Mouse (Mus musculus): ENCODE data around the gene Rack1. TPM values are rescaled to one million over a fixed set of nuclear protein-coding genes. Genes with fewer than 3 reads are reported as not detected.

The Rack1 gene
- polyA plus RNA-seq, 1 experiment from 2014 or later = 768 TPM

DNA sequence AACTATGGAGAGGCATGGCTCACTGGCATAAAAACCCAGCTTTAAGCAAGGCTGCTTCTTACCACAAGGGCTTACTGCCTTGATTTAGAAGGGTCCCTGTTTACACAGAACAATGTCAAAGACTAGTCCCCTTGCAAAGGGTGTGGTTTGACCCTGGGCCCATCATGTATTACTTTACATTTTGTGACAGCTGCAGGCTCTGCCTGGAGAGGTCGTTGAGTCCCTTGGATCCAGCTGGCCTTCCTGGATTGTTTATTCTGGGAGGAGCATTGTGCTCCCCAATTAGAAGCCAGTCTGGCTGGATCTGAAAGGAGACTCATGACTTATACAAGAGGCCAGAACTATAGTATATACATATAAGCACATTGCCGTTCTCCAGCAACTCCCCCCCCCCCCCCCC is 50.1 kb downstream of the Rack1 start:
- H3K4me3 ChIP-seq = no peak overlapping the region
- no peak overlapping the region for H3K9ac ChIP-seq
- 53% methylated on average over 2 of the region's 2 CpGs for WGBS (ENCODE audit: insufficient replicate concordance)
- H3K4me2 ChIP-seq = no peak overlapping the region
- H3K27ac ChIP-seq = no peak overlapping the region
- no peaks in the 10 kb centered on the region for H3K36me3 ChIP-seq
- H3K27me3 ChIP-seq (replicated peaks) = peaks cover 34% of the 10 kb centered on the region
- H3K4me1 ChIP-seq = peaks cover 29% of the 10 kb centered on the region
- H3K9me3 ChIP-seq (replicated peaks) = no peaks in the 10 kb centered on the region
- ATAC-seq = no peak

DNA sequence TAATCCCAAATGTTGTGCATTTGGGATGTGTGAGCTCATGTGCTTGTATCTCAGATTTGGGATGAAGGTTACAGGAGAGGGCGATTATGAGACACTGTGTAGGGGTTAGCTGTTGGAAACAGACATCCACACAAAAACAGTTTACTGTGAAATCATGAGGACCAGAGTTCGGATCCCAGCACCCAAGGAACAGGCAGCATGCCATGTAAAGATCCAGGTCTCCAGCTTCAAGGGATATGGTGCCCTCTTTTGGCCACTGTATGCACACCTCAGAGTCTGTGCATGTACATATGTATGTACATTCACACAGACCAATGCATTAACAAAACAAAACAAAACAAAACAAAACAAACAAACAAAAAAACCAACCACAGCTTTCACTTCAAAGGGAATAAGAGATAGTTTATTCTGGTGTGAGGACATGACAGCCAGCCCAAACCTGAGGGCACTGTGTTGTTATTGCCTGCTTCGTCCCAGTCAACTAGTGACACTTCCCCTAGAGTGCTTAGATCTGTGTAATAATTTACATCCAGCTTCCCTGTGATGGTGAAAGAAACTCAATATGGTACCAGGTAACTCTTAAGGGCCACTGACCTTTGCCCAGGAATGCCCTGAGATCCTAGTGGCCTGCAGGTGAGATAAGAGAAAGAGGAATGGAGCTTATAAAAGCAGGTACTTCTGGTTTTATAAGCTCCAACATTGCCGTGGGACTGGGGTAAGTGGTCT is 51.3 kb downstream of the Rack1 start:
- no peaks in the 10 kb centered on the region for H3K36me3 ChIP-seq
- H3K9me3 ChIP-seq (replicated peaks) = no peaks in the 10 kb centered on the region
- no peak for ATAC-seq
- peaks cover 35% of the 10 kb centered on the region for H3K4me1 ChIP-seq
- H3K9ac ChIP-seq = no peak overlapping the region
- no peak overlapping the region for H3K4me2 ChIP-seq
- peaks cover 30% of the 10 kb centered on the region for H3K27me3 ChIP-seq (replicated peaks)
- no peak overlapping the region for H3K4me3 ChIP-seq
- 72% methylated on average over 4 of the region's 4 CpGs for WGBS (ENCODE audit: insufficient replicate concordance)
- no peak overlapping the region for H3K27ac ChIP-seq

DNA sequence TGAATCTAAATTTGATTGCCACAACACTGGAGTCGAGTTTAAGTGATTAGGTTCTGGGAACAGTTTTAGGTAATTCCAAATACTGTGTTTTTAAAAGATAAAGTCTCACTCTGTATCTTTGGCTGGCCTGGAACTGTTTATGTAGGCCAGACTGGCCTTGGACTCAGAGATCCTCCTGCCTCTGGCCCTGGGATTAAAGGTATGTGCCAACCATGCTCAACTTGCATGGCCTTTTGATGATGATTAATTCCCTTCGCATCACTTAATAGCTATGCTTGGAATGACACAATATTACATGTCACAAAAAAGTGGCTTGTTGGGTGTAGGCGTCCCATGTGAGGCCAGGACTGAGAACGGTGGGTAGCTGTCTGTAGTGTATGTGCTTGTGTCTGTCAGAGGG is 52.1 kb downstream of the Rack1 start:
- Histone ChIP-seq H3K9ac (no peak overlapping the region), H3K27me3 (replicated peaks) (peaks cover 30% of the 10 kb centered on the region)
- WGBS (ENCODE audit: insufficient replicate concordance) = 73% methylated on average over 4 of the region's 4 CpGs

DNA sequence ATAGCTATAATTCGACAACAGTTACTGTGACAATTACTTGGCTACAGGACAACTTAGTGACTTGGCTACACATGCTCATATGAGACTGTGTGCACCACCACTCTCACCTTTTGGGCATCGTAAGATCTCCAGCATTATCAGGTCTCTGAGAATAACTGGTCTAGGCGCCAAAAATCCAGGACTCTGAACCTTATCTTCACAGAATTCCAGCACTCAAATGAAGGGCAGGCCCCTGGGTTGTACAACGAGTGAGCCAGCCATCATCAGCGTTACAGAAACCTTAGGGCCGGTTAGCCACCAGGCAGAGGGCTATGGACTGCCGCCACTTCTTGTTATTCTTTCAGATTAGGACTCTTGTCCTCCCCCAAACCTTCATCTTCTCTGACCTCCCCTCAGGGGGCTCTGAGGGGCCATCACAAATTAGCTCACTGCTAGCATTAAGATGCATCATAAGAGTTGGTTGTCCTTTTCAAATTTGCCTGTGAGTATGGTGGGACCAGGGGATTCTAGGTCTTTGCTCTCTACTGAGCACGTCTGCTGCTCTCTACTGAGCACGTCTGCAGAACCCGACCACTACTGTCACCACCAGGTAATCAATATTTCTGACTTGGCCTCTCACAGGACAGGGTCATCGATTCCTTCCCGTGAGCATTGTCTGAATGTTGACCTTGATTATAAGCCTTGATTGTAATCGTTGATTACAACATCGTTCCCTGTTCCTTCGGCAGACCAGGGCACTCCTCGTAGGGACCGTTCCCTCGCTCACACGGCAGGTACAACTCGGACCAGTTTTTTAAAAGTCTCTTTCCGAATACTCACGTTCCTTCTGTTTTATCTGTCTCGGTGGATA is 52.7 kb downstream of the Rack1 start:
- ATAC-seq = peak; percentile 14
- H3K36me3 ChIP-seq = no peaks in the 10 kb centered on the region
- H3K9me3 ChIP-seq (replicated peaks) = no peaks in the 10 kb centered on the region
- H3K4me1 ChIP-seq = peaks cover 44% of the 10 kb centered on the region
- H3K27ac ChIP-seq = no peak overlapping the region
- WGBS (ENCODE audit: insufficient replicate concordance) = 8% methylated on average over 23 of the region's 23 CpGs
- peak overlapping the region; percentile 96 for H3K4me2 ChIP-seq
- H3K9ac ChIP-seq = peak overlapping the region; percentile 64
- peak overlapping the region; percentile 74 for H3K4me3 ChIP-seq
- peaks cover 28% of the 10 kb centered on the region for H3K27me3 ChIP-seq (replicated peaks)

More for the DNA sequence above, 52.1 kb downstream of the Rack1 start:
- no peak for ATAC-seq
- H3K4me2 ChIP-seq = peak overlapping the region; percentile 96
- H3K36me3 ChIP-seq = no peaks in the 10 kb centered on the region
- peak overlapping the region; percentile 74 for H3K4me3 ChIP-seq
- peaks cover 39% of the 10 kb centered on the region for H3K4me1 ChIP-seq
- no peak overlapping the region for H3K27ac ChIP-seq
- no peaks in the 10 kb centered on the region for H3K9me3 ChIP-seq (replicated peaks)

DNA sequence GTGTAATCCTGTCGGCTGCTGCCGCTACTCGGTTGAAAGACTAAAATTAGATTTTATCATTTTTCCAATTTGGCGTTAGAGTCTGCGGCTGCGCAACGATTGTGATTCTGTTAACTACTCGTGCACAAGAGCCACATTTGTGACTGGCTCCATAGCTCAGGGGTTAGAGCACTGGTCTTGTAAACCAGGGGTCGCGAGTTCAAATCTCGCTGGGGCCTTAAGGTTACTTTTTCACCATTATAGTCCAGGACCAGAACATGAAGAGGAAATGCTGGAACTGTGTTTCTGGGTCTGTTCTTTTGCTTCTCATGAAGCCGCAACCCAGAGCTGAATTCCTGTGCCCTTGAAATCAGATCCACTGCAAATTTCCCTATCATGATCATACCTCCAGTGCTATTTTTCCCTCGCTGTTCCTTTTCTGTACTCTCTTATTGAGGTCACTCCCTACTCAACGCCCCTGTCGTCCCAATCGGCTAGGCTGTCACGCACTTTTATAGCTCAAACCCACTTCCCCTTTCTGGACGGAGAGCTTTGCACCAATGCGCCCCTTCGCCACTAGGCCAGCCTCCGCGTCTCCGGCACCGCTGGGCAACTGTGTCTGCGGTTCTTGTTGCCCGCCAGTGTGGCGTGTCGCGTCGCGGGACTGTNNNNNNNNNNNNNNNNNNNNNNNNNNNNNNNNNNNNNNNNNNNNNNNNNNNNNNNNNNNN is 53.5 kb downstream of the Rack1 start:
- peaks cover 52% of the 10 kb centered on the region for H3K4me1 ChIP-seq
- ATAC-seq = peak; percentile 62
- peak overlapping the region; percentile 74 for H3K4me3 ChIP-seq
- H3K27me3 ChIP-seq (replicated peaks) = peaks cover 20% of the 10 kb centered on the region
- no peaks in the 10 kb centered on the region for H3K36me3 ChIP-seq
- peak overlapping the region; percentile 96 for H3K4me2 ChIP-seq
- WGBS (ENCODE audit: insufficient replicate concordance) = 2% methylated on average over 31 of the region's 31 CpGs
- H3K9me3 ChIP-seq (replicated peaks) = no peaks in the 10 kb centered on the region
- peak overlapping the region; percentile 57 for H3K27ac ChIP-seq
- peak overlapping the region; percentile 74 for H3K9ac ChIP-seq

Other genes with a start within 250 kb of the Rack1 start
- gene Trim41, start 17.0 kb downstream of the Rack1 start, polyA plus RNA-seq (2016; fragmentation: Nextera tagmentation; extraction: Ambion mirVana) = 2.1 and 2.3 TPM in 2 replicates
- gene Trim7, start 25.8 kb downstream of the Rack1 start, polyA plus RNA-seq (2016; fragmentation: Nextera tagmentation; extraction: Ambion mirVana) = not detected in 2 replicates
- gene Gm12184, start 26.3 kb downstream of the Rack1 start, polyA plus RNA-seq (2016; fragmentation: Nextera tagmentation; extraction: Ambion mirVana) = 4.1 and 5.0 TPM in 2 replicates
- gene Irgm1, start 71.4 kb downstream of the Rack1 start, polyA plus RNA-seq (2016; fragmentation: Nextera tagmentation; extraction: Ambion mirVana) = 16.3 and 16.5 TPM in 2 replicates
- gene Gm5431, start 101.9 kb downstream of the Rack1 start, polyA plus RNA-seq (2016; fragmentation: Nextera tagmentation; extraction: Ambion mirVana) = 0.19 and 0.33 TPM in 2 replicates
- gene Psme2b, start 145.9 kb downstream of the Rack1 start, polyA plus RNA-seq (2016; fragmentation: Nextera tagmentation; extraction: Ambion mirVana) = 1.2 and 2.2 TPM in 2 replicates
- gene Olfr56, start 178.6 kb downstream of the Rack1 start, polyA plus RNA-seq (2016; fragmentation: Nextera tagmentation; extraction: Ambion mirVana) = 0.07 TPM in 1 of 2 replicates, not detected in the other
- 0.50 and 0.89 TPM in 2 replicates for gene 9930111J21Rik1, start 179.1 kb downstream of the Rack1 start, polyA plus RNA-seq (2016; fragmentation: Nextera tagmentation; extraction: Ambion mirVana)
- 0.02 TPM in 1 of 2 replicates, not detected in the other for gene Gm12185, start 191.9 kb downstream of the Rack1 start, polyA plus RNA-seq (2016; fragmentation: Nextera tagmentation; extraction: Ambion mirVana)
- gene Tgtp1, start 193.8 kb downstream of the Rack1 start, polyA plus RNA-seq (2016; fragmentation: Nextera tagmentation; extraction: Ambion mirVana) = 0.07 and 0.11 TPM in 2 replicates